9 mouse cellular contexts compared by ENCODE assay signal in the genomic region with DNA sequence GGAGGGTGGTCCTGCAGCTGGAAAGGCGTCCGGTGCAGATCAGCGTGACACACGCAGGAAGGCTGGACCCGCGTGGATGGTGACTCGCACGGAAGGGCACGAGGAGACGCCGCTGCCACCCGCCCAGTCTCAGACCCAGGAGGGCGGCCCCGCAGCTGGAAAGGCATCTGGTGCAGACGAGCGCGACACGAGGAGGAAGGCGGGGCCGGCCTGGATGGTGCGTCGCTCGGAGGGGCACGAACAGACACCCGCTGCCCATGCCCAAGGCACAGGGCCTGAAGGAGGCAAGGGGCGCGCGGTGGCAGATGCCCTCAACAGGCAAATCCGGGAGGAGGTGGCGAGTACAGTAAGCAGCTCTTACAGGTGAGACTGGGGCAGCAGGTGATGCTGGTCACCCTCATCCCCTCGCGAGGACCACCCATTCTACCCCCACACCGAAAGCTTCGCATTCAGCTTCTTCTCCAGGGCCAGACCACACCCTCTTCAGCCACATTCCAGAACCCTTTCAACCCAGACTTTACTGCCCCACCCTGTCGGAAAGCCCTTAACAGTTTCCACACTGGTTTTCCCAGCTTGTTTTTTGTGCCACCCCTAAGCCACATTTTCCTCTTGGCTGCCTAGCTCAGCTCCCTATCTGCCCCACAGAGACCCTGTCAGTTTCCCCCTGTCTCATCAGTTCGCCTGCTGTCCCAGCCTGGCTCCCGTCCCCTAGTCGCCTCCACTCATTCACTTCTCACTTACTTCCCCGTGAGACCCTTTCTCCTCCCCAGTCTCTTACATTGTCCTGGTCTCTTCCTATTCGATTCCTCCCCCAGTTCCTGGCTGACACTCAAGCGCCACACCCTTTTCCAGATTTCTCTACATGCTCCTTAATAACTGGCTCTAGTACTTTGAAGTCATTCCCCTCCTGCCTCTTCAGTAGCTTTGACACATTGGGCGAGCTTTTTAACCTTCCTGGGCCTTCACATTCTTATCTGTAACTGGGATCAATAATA. TPM values are rescaled to one million over a fixed set of nuclear protein-coding genes. Genes with fewer than 3 reads are reported as not detected.
DNase-seq lines count a peak whose midpoint lies in the region; ATAC-seq and TF ChIP-seq lines count a peak whose summit lies in the region.
"Had no signal": no experiment of that assay in that cellular context is flagged by ENCODE, and none has a peak within 500 bp of the region (broad histone marks: within the 10 kb centered on the region; RNA-seq: fewer than 3 reads in every experiment).

No protein-coding gene starts in this region.

- no peaks in the 10 kb centered on the region for H3K9me3 ChIP-seq in forebrain, postnatal 0 days (ENCODE audit: low read length)

- H3K9ac ChIP-seq in forebrain, postnatal 0 days, result peak overlapping the region; percentile 89

- no peaks in the 10 kb centered on the region for H3K27me3 ChIP-seq in forebrain, postnatal 0 days (ENCODE audit: insufficient read depth, low read length)

- H3K4me1 ChIP-seq in forebrain, postnatal 0 days (ENCODE audit: insufficient read depth), result peaks cover 31% of the 10 kb centered on the region
- H3K4me1 ChIP-seq in olfactory bulb, adult 2 months (ENCODE audit: control insufficient read depth, insufficient read depth, low read length), result peaks cover 22% of the 10 kb centered on the region

- ATAC-seq in forebrain, postnatal 0 days, result no peak; the same call in 1 of the 2 replicates

- TF ChIP-seq CTCF in left cerebral cortex, adult 2 months (IDR thresholded peaks at IDR 0.05), result no peak
- no peak for TF ChIP-seq CTCF in forebrain, postnatal 0 days (IDR thresholded peaks at IDR 0.05; ENCODE audit: low read depth)
- TF ChIP-seq CTCF in olfactory bulb, adult 2 months (IDR thresholded peaks at IDR 0.05; ENCODE audit: insufficient read depth, low read depth, low read length), result no peak

- no peak for TF ChIP-seq POLR2A in olfactory bulb, adult 2 months (IDR thresholded peaks at IDR 0.05; ENCODE audit: insufficient read depth, low read depth, low read length)

- peak overlapping the region; percentile 90 for H3K4me2 ChIP-seq in forebrain, postnatal 0 days (ENCODE audit: low read depth)

- peak overlapping the region; percentile 61 for H3K4me3 ChIP-seq in left cerebral cortex, adult 2 months
- peak overlapping the region; percentile 63 for H3K4me3 ChIP-seq in forebrain, postnatal 0 days (ENCODE audit: low read depth, low read length)
- peak overlapping the region; percentile 74 for H3K4me3 ChIP-seq in olfactory bulb, adult 2 months (ENCODE audit: insufficient read depth, low read depth, low read length)

- no peak for DNase-seq in left cerebral cortex, adult 2 months (ENCODE audit: extremely low spot score in 1 of 2, low spot score in 2 of 2)
- DNase-seq in left cerebral cortex, adult 11 months (ENCODE audit: low spot score), result no peak
- DNase-seq in adrenal gland, postnatal 36 days, result peak; percentile 12 to 17
- no peak for DNase-seq in forebrain, postnatal 0 days
- peak; percentile 14 to 35 for DNase-seq in kidney, postnatal 4 days
- DNase-seq in thymus, postnatal 36 days, result no peak
- DNase-seq in spleen, adult 12 weeks (ENCODE audit: low spot score), result no peak

- H3K36me3 ChIP-seq in forebrain, postnatal 0 days (ENCODE audit: insufficient read depth), result no peaks in the 10 kb centered on the region; the same call in 1 of the 2 replicates

- intact Hi-C loops in left cerebral cortex, adult 2 months (cut with DNase I), result loop anchor here (2.0 to 10.0 kb wide), 3 partner anchors 20 to 196 kb away; a partner anchor contains a TSS

- H3K27ac ChIP-seq in left cerebral cortex, adult 2 months, result peak overlapping the region; percentile 44
- no peak overlapping the region for H3K27ac ChIP-seq in forebrain, postnatal 0 days (ENCODE audit: low read depth, low read length)
- H3K27ac ChIP-seq in olfactory bulb, adult 2 months (ENCODE audit: insufficient read depth, low read depth, low read length), result peak overlapping the region; percentile 35; the same call in 1 of the 2 replicates

- 7% methylated on average over 42 of the region's 42 CpGs for WGBS in forebrain, postnatal 0 days
- 10% methylated on average over 42 of the region's 42 CpGs for WGBS in olfactory bulb, adult 2 months

RNA-seq across cellular contexts. Expression of a gene that starts 2.0 kb away (rescaled TPM):
- 100 to 1,000 TPM; 138 to 141 TPM for total RNA-seq in left cerebral cortex, adult 2 months (2021)
- 1 to 10 TPM; 7.6 to 7.9 TPM for total RNA-seq in adrenal gland, postnatal 36 days (2021)
- total RNA-seq in forebrain, postnatal 0 days (2014; rRNA removed), result 187 and 234 TPM in 2 replicates
- polyA plus RNA-seq in forebrain, postnatal 0 days (2015; fragmentation: Nextera tagmentation; extraction: Ambion mirVana), result 71.9 and 98.0 TPM in 2 replicates
- polyA plus RNA-seq in olfactory bulb, adult 2 months (2012; ENCODE audit: insufficient read depth, insufficient read length, low replicate concordance, missing spikeins), result not detected in 2 replicates
- total RNA-seq: common myeloid progenitor, adult 5-6 weeks had no signal

RNA-seq across cellular contexts. Expression of a gene that starts 30.8 kb away (rescaled TPM):
- not detected for total RNA-seq in left cerebral cortex, adult 2 months (2021)
- 1 to 10 TPM in 1 of 2 experiments, under 1 TPM in 1; 0.16 to 1.5 TPM for total RNA-seq in adrenal gland, postnatal 36 days (2021)
- 0.24 and 0.31 TPM in 2 replicates for total RNA-seq in forebrain, postnatal 0 days (2014; rRNA removed)
- 0.18 and 0.23 TPM in 2 replicates for polyA plus RNA-seq in forebrain, postnatal 0 days (2015; fragmentation: Nextera tagmentation; extraction: Ambion mirVana)
- not detected in 2 replicates for polyA plus RNA-seq in olfactory bulb, adult 2 months (2012; ENCODE audit: insufficient read depth, insufficient read length, low replicate concordance, missing spikeins)

Comparison
In these comparisons a context has a peak if more than half of its experiments do, and no peak if none do; other contexts are left out.
1. DNase-seq: peak in adrenal gland, postnatal 36 days (2 of 2) and kidney, postnatal 4 days (2 of 2); none in left cerebral cortex, adult 2 months (0 of 2), left cerebral cortex, adult 11 months (single experiment), forebrain, postnatal 0 days (single experiment), thymus, postnatal 36 days (0 of 2) and spleen, adult 12 weeks (single experiment).
2. RNA of a gene that starts 2.0 kb away (total RNA-seq): 187 to 234 TPM in forebrain, postnatal 0 days and 138 to 141 TPM in left cerebral cortex, adult 2 months; 7.6 to 7.9 TPM in adrenal gland, postnatal 36 days; every median in the first group is over 10 times any median in the second.
3. Peak in every context shown above with its lines, with median percentiles within 50 percentile points of each other: H3K4me3 ChIP-seq.